Mouse (Mus musculus) spleen, adult 18-20 months (tissue): ENCODE measurements around the gene Olfr912.

Source experiments
- DNase-seq, 2 experiments: peaks; one replicate each; pipeline ENCODE4 v3.0.0; 2022; ENCODE audit warnings: mixed read lengths in 2 of 2

The Olfr912 gene

GRCm38 (mm10) chr9:38579878-38580277 lies at the start of gene Olfr912:
Gene Olfr912 (plus strand): TSS chr9:38580178.
- no peak for DNase-seq

- DNase-seq = no peak
These were observed 42.4 kb upstream of the Olfr912 start, which contains the start of gene Olfr910 for GRCm38 (mm10) chr9:38537549-38537948. Gene Olfr910 (plus strand): TSS chr9:38537849.

- DNase-seq = no peak
These were observed 11.1 kb downstream of the Olfr912 start for GRCm38 (mm10) chr9:38591056-38591455.

- DNase-seq = no peak
These were observed 12.5 kb downstream of the Olfr912 start, which contains the start of gene Olfr913 for GRCm38 (mm10) chr9:38592459-38592858. Gene Olfr913 (plus strand): TSS chr9:38592759.

- DNase-seq = no peak
These were observed 24.8 kb downstream of the Olfr912 start, which contains the start of gene Olfr914 for GRCm38 (mm10) chr9:38604802-38605201. Gene Olfr914 (plus strand): TSS chr9:38605102.

GRCm38 (mm10) chr9:38632406-38632805 lies 52.4 kb downstream of the Olfr912 start:
- no peak for DNase-seq
